Mouse (Mus musculus): Measurements from ENCODE around the gene Smim13. TPM values are rescaled to one million over a fixed set of nuclear protein-coding genes. Genes with fewer than 3 reads are reported as not detected.

Smim13 gene
- polyA plus RNA-seq, 1 experiment from 2014 or later, result 10.3 TPM

DNA sequence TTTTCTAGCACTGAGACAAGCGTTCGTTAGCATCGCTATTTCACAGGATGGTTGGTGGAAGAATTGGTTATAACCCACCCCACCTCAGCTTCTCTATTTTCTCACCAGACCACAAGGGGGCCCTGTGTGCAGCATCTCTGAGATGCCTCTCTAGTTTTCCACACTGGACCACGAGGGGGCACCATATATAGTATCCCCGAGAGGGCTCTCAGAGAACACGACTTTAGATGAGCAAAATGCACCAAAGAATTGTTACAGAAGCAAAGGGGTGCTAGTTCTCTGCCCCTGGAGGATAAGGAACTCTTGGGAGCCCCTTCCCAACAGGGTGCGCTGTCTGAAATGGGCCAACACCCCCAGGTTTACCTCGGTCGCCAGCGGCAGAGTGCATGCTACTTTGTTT lies 53.1 kb downstream of the Smim13 start:
- Histone ChIP-seq H3K27me3 (ENCODE audit: insufficient read depth, low read length) (no peaks in the 10 kb centered on the region), H3K27ac (no peak overlapping the region), H3K4me3 (replicated peaks; ENCODE audit: low read depth, low read length) (no peak overlapping the region), H3K9ac (ENCODE audit: low read depth, low read length) (no peak overlapping the region), H3K9me3 (replicated peaks; ENCODE audit: low read length) (no peaks in the 10 kb centered on the region), H3K4me2 (ENCODE audit: low read length) (no peak overlapping the region), H3K4me1 (replicated peaks; ENCODE audit: insufficient read depth, low read length) (no peaks in the 10 kb centered on the region), H3K36me3 (ENCODE audit: insufficient read depth, low read length) (no peaks in the 10 kb centered on the region)
- DNase-seq (ENCODE audit: low spot score) (peak; percentile 87), ATAC-seq (replicated peaks; ENCODE audit: low FRiP score, low read depth) (no peak)
- WGBS, result 67% methylated on average over 10 of the region's 10 CpGs
- TF ChIP-seq CTCF (IDR thresholded peaks at IDR 0.05; ENCODE audit: low read depth), result peak; percentile 97

DNA sequence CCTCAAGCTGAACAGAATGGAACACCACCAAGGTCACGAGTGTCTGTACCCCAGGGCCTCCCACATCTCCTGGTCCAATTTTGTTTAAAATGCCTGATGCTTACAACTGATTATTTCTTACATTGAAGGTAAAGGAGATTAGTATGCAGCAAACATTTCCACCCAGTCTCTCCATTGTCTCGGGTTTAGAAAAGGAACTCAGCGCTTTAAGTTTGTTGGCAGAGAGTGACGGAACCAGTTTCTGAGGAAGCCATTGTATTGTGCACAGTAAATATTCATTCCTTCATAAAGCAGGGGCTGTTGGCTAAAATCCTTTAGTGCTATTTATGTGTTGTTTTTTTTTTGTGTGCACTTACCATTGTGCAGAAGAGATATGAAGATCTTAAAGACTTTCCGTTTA lies 71.1 kb downstream of the Smim13 start:
- DNase-seq (ENCODE audit: low spot score) (no peak), ATAC-seq (replicated peaks; ENCODE audit: low FRiP score, low read depth) (no peak)
- WGBS, result 74% methylated on average over 5 of the region's 5 CpGs

DNA sequence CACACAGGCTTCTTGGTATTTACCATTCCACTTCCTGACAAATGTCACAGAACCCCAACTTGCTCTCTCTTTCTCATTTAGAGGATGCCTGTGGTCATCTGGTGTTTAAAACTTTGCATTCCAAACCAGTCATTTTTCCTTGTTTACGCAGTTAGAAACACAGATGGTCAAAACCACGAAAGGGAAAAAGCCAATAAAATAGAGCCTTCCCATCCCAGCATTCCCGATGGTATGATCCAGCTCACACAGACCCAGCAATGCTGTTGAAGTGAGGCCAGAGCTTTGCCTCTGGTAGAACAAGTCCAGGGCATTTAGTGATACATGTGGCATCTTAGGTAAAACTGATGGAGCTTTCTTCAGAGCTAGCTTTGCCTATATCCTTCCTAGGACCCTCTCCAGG lies 71.8 kb downstream of the Smim13 start:
- no peaks in the 10 kb centered on the region for H3K4me1 ChIP-seq (replicated peaks; ENCODE audit: insufficient read depth, low read length)
- peaks cover 8% of the 10 kb centered on the region; the same call in 1 of the 2 replicates for H3K36me3 ChIP-seq (ENCODE audit: insufficient read depth, low read length)
- WGBS, result 56% methylated on average over 3 of the region's 3 CpGs
- H3K4me3 ChIP-seq (replicated peaks; ENCODE audit: low read depth, low read length), result no peak overlapping the region
- DNase-seq (ENCODE audit: low spot score) (peak; percentile 67), ATAC-seq (replicated peaks; ENCODE audit: low FRiP score, low read depth) (no peak)
- H3K9ac ChIP-seq (ENCODE audit: low read depth, low read length), result no peak overlapping the region
- no peak overlapping the region for H3K4me2 ChIP-seq (ENCODE audit: low read length)
- no peaks in the 10 kb centered on the region for H3K27me3 ChIP-seq (ENCODE audit: insufficient read depth, low read length)
- H3K9me3 ChIP-seq (replicated peaks; ENCODE audit: low read length), result no peaks in the 10 kb centered on the region
- 0 out of 2 replicates have a peak overlapping the region, but pooled peaks have one; percentile 38 for H3K27ac ChIP-seq
- TF ChIP-seq CTCF (IDR thresholded peaks at IDR 0.05; ENCODE audit: low read depth), result no peak

More for the DNA sequence above, 71.1 kb downstream of the Smim13 start:
- no peak overlapping the region for H3K4me3 ChIP-seq (replicated peaks; ENCODE audit: low read depth, low read length)
- H3K4me1 ChIP-seq (replicated peaks; ENCODE audit: insufficient read depth, low read length), result no peaks in the 10 kb centered on the region
- H3K9me3 ChIP-seq (replicated peaks; ENCODE audit: low read length), result no peaks in the 10 kb centered on the region
- H3K4me2 ChIP-seq (ENCODE audit: low read length), result no peak overlapping the region
- no peak overlapping the region for H3K9ac ChIP-seq (ENCODE audit: low read depth, low read length)
- peaks cover 15% of the 10 kb centered on the region for H3K36me3 ChIP-seq (ENCODE audit: insufficient read depth, low read length)
- H3K27ac ChIP-seq, result no peak overlapping the region
- no peak for TF ChIP-seq CTCF (IDR thresholded peaks at IDR 0.05; ENCODE audit: low read depth)
- H3K27me3 ChIP-seq (ENCODE audit: insufficient read depth, low read length), result no peaks in the 10 kb centered on the region

GRCm38 (mm10) chr13:41324631-41325030 lies 75.0 kb downstream of the Smim13 start:
- DNase-seq (ENCODE audit: low spot score), result no peak
- Histone ChIP-seq H3K36me3 (ENCODE audit: insufficient read depth, low read length) (no peaks in the 10 kb centered on the region), H3K4me2 (ENCODE audit: low read length) (no peak overlapping the region), H3K4me3 (replicated peaks; ENCODE audit: low read depth, low read length) (no peak overlapping the region), H3K27ac (no peak overlapping the region), H3K27me3 (ENCODE audit: insufficient read depth, low read length) (no peaks in the 10 kb centered on the region), H3K4me1 (replicated peaks; ENCODE audit: insufficient read depth, low read length) (no peaks in the 10 kb centered on the region), H3K9me3 (replicated peaks; ENCODE audit: low read length) (no peaks in the 10 kb centered on the region), H3K9ac (ENCODE audit: low read depth, low read length) (no peak overlapping the region)
- no peak for ATAC-seq (replicated peaks; ENCODE audit: low FRiP score, low read depth)
- 78% methylated on average over 4 of the region's 4 CpGs for WGBS
- no peak for TF ChIP-seq CTCF (IDR thresholded peaks at IDR 0.05; ENCODE audit: low read depth)

GRCm38 (mm10) chr13:41325346-41325745 lies 75.7 kb downstream of the Smim13 start:
- H3K4me2 ChIP-seq (ENCODE audit: low read length), result no peak overlapping the region
- no peak for TF ChIP-seq CTCF (IDR thresholded peaks at IDR 0.05; ENCODE audit: low read depth)
- no peak overlapping the region for H3K4me3 ChIP-seq (replicated peaks; ENCODE audit: low read depth, low read length)
- H3K27me3 ChIP-seq (ENCODE audit: insufficient read depth, low read length), result no peaks in the 10 kb centered on the region
- ATAC-seq (replicated peaks; ENCODE audit: low FRiP score, low read depth) (no peak), DNase-seq (ENCODE audit: low spot score) (no peak)
- H3K36me3 ChIP-seq (ENCODE audit: insufficient read depth, low read length), result 0 out of 2 replicates have a peak, but pooled peaks cover 6% of the 10 kb centered on the region
- no peaks in the 10 kb centered on the region for H3K4me1 ChIP-seq (replicated peaks; ENCODE audit: insufficient read depth, low read length)
- H3K27ac ChIP-seq, result no peak overlapping the region
- H3K9me3 ChIP-seq (replicated peaks; ENCODE audit: low read length), result no peaks in the 10 kb centered on the region
- 84% methylated on average over 4 of the region's 4 CpGs for WGBS
- no peak overlapping the region for H3K9ac ChIP-seq (ENCODE audit: low read depth, low read length)

GRCm38 (mm10) chr13:41326134-41326533 lies 76.5 kb downstream of the Smim13 start:
- H3K9me3 ChIP-seq (replicated peaks; ENCODE audit: low read length), result no peaks in the 10 kb centered on the region
- no peaks in the 10 kb centered on the region for H3K4me1 ChIP-seq (replicated peaks; ENCODE audit: insufficient read depth, low read length)
- no peaks in the 10 kb centered on the region for H3K27me3 ChIP-seq (ENCODE audit: insufficient read depth, low read length)
- H3K4me2 ChIP-seq (ENCODE audit: low read length), result no peak overlapping the region
- ATAC-seq (replicated peaks; ENCODE audit: low FRiP score, low read depth), result no peak
- 82% methylated on average over 4 of the region's 4 CpGs for WGBS
- no peak for DNase-seq (ENCODE audit: low spot score)
- no peak for TF ChIP-seq CTCF (IDR thresholded peaks at IDR 0.05; ENCODE audit: low read depth)
- no peak overlapping the region for H3K4me3 ChIP-seq (replicated peaks; ENCODE audit: low read depth, low read length)
- H3K27ac ChIP-seq, result no peak overlapping the region
- no peak overlapping the region for H3K9ac ChIP-seq (ENCODE audit: low read depth, low read length)
- H3K36me3 ChIP-seq (ENCODE audit: insufficient read depth, low read length), result 0 out of 2 replicates have a peak, but pooled peaks cover 6% of the 10 kb centered on the region

Other genes with a start within 250 kb of the Smim13 start
- 67.6 and 73.7 TPM in 2 replicates for gene Pak1ip1, start 248.8 kb upstream of the Smim13 start, polyA plus RNA-seq (2015; fragmentation: Nextera tagmentation; extraction: Ambion mirVana)
- 257 and 258 TPM in 2 replicates for gene Tmem14c, start 233.6 kb upstream of the Smim13 start, polyA plus RNA-seq (2015; fragmentation: Nextera tagmentation; extraction: Ambion mirVana)
- 0.37 and 0.66 TPM in 2 replicates for gene Mak, start 170.1 kb upstream of the Smim13 start, polyA plus RNA-seq (2015; fragmentation: Nextera tagmentation; extraction: Ambion mirVana)
- gene Gcm2, start 138.8 kb upstream of the Smim13 start, polyA plus RNA-seq (2015; fragmentation: Nextera tagmentation; extraction: Ambion mirVana), result not detected in 2 replicates
- not detected in 2 replicates for gene Sycp2l, start 135.5 kb upstream of the Smim13 start, polyA plus RNA-seq (2015; fragmentation: Nextera tagmentation; extraction: Ambion mirVana)
- gene Elovl2, start 29.4 kb upstream of the Smim13 start, polyA plus RNA-seq (2015; fragmentation: Nextera tagmentation; extraction: Ambion mirVana), result 19.4 and 23.6 TPM in 2 replicates
- not detected in 2 replicates for gene Gm17364, start 24.1 kb downstream of the Smim13 start, polyA plus RNA-seq (2015; fragmentation: Nextera tagmentation; extraction: Ambion mirVana)
- gene Nedd9, start 237.5 kb downstream of the Smim13 start, polyA plus RNA-seq (2015; fragmentation: Nextera tagmentation; extraction: Ambion mirVana), result 26.4 and 27.3 TPM in 2 replicates